Mouse (Mus musculus): ENCODE data around the gene Gpam.

The Gpam gene

DNA sequence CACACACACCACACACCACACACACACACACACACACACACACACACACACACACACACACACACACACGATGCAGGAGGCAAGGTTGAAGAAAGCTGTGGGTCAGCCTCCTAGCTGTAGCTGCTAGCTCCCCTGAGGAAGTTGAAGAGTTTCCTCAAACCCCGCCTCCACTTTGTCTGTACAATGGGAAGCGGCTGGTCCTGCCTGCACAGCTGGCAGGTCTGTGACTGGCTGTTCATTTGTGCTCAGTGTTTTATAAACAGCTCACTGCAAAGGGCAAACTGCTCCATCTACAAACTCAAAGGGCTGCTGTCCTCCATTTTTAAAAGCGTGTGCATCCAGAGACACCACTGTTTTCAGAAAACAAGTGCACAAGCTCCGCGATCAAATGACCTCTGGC lies 63.8 kb downstream of the Gpam start:
- in situ Hi-C loops (cut with MboI, MseI), result loop anchor here (5.0 kb wide), 1 partner anchor 1021 kb away; the partner anchor contains the start of gene Adra2a

DNA sequence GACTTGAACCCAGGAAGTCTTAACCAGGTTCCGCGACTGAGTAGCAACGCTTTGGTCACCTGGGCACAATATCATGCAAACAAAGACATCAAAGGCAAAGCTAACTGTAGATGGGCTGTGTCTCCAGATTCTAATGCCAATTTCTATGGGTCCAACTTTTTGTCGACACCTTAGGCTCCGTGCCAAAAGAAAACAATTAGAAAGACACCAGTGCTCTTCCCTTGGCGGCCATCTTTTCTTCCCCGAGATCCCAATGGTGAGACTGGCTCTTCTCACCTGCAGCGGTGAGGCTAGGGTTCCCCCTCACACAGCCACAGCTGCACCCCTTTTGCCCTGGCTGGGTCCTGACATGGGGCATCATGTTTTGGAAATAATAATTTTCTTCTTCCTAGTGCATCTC lies 64.5 kb downstream of the Gpam start:
- in situ Hi-C loops (cut with MboI, MseI), result loop anchor here (5.0 kb wide), 1 partner anchor 1020 kb away; the partner anchor contains the start of gene Adra2a

DNA sequence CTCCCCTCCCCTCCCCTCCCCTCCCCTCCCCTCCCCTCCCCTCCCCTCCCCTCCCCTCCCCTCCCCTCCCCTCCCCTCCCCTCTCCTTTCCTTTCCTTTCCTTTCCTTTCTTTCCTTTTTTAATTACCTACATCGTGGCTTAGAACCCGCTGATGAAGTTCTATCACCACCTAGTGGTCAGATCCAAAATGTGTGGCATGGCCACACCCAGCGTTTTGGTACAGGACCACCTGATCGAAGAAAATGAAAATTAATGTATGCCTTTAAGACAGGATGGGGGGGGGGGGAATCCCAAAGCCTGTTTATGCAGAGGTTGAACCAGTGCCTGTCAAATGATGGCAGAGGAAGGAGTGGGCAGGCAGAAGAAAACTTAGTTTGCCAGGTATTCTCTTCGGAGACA lies 65.1 kb downstream of the Gpam start:
- in situ Hi-C loops (cut with MboI, MseI), result loop anchor here (5.0 kb wide), 1 partner anchor 1020 kb away; the partner anchor contains the start of gene Adra2a

DNA sequence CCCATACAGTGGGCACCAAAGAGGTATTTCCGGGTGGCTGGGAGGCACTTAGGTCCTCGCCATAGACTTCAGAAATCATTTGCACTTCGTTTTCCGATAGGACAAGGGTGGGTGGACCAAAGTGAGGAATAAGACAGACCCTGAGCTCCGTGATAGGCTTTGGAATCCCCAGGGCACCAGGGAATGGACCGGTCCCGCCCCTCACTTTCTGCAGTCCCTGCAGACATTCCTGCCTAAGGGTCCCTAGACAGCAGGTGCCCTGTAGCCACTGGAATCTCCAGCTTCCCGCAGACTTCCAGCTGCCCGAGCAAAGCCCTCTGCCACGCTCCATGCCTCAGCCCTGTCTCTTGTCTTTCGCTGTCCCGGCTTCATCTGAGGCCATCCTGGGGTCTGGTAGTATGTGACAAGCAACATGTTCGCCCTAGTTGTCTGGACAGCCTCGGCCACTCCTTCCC lies 65.6 kb downstream of the Gpam start:
- in situ Hi-C loops (cut with MboI, MseI), result loop anchor here (5.0 kb wide), 1 partner anchor 1019 kb away; the partner anchor contains the start of gene Adra2a

DNA sequence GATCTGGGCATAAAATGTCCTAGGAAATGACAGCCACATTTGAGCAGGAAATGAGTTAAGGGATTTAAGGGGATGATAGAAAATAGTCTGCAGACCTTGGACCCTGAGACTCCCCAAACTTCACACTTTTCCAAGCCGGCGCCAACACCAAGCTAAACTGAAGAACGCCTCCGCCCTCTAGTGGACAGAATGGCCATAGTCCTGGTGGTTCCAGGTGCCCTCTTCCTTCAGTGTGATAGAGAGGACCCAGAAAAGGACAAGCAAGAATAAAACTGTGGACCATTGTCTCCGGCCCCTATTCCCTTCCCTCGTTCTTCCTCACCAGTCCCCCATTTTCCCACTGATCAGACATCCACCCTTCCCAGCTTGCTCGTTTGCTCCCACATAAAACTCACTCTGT lies 66.1 kb downstream of the Gpam start:
- in situ Hi-C loops (cut with MboI, MseI), result loop anchor here (5.0 kb wide), 1 partner anchor 1019 kb away; the partner anchor contains the start of gene Adra2a

DNA sequence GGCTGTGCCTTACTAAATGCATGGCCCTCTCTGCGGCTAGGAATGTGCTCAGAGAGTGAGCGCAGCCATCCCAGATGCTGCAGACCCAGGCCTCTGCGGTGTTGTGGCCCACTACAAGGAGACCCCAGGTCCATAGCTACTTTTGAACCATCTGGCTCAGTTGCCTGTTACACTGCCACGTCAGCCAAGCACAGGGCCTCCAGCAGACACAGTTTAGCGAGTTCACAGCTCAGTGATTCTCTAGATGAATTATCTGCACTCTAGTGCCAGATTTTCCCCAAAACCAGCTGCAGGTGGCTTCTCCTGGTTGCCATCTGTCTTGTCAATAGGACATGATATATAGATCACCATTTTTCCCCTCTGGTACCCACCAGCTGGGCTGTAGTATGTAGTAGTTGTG lies 69.6 kb downstream of the Gpam start:
- in situ Hi-C loops (cut with MboI, MseI), result no loop called here

DNA sequence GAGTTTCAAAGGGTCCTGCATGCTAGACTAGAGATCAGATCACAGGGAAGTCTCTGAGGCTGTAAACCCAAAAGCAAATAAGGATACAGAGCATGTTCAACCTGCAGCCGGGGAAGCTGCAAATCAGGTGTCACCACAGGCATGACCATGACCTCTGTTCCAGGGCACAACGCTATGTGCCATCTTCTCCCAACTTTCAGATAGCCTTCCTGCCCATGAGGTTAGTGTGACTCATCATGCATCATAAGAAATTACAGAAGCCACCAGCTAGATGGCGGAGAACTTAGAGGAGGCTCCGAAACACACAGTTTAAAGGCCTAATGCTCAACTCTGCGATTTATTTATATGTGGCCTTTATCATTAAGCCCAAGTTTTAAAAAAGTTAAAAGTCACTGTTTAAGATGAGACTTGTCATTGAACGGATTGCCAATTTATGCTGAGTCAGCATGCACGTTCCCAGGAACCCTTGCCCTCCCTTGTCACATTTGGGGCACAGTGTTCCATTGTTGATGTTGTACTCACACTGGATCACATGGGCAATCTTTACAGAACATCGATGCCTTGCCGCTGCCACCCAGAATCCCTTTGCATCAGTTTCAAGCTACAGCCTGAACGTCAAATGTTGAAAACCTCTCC lies 71.3 kb downstream of the Gpam start:
- in situ Hi-C loops (cut with MboI, MseI), result no loop called here

DNA sequence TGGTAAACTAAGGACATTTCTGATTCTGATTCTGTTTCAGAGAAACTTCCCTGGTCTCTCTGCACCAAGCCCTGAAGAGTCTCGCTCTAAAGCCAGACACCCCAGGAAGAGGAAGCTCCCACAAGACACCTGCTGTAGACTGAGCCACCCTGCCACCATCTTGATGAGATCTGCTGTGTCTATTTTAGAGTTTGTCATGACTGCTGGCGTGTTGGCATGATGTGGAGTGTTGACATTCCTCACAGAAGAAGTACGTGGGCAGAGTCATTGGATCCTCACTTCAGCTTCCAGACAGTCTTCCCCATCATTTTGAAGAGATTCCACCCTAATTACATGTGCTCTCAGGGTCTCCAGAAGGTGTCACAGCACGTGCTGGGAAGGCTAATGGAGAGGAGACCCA lies 73.9 kb downstream of the Gpam start:
- in situ Hi-C loops (cut with MboI, MseI), result no loop called here

DNA sequence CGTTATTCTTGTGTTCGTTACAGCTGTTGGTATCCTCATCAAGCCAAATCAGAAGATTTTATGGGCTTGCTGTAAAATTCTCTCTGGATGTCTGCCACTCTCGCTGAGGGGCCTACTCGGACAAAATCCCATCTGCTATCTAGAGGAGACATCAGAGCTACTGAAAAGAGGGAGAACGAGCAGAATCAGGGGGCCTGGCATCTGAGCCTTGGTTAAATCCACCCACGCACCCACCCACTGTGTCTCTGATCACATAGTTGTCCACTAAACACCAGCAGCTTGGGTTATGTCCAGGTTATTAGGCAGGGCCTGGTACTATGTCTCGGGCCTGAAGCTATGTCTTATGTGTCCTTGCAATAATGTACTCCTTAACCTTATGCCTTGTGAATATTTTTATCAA lies 89.6 kb downstream of the Gpam start:
- in situ Hi-C loops (cut with MboI, MseI), result loop anchor here (25.0 kb wide), 1 partner anchor 1275 kb away; no protein-coding TSS in a partner anchor

DNA sequence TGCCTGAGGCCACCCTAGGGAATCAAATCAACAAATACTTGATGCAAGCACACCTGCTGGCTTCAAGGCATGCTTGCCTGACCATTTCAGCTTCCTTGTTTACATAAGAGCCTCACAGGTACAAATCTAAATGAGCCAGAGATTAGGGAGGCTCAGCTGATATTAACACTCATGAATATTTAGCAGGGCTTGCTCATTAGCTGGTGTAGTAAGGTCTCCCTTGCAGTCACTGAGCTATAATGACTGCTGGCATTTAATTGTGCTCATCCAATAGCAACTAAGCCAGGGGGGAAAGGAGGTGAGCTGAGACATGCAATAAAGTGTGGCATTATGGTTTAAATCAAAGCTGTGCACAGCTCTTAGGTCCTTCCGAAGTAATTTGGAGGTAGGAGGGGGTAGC lies 108.2 kb downstream of the Gpam start:
- in situ Hi-C loops (cut with MboI, MseI), result no loop called here
